Mouse (Mus musculus) intestine, embryonic 15.5 days (tissue): ENCODE measurements at regions not wholly inside any gene's neighbourhood (a gene's known extent, or its start where the extent isn't known, plus 50 kb on each side); places are given as distances from the start of the nearest gene placed in this dataset.

Experiments
- ATAC-seq: fragments of 200-750 bp; cut with Nextera tagmentation; 2 replicates; pipeline ENCODE4 v1.8.0; 2017; ENCODE audit warnings: moderate TSS enrichment, moderate library complexity
- H3K27ac ChIP-seq: fragments of 300-500 bp; sonication (generic); 2 replicates; pipeline ENCODE4 v1.5.1; 2015; ENCODE audit warnings: mild to moderate bottlenecking, inconsistent platforms
- H3K27me3 ChIP-seq: fragments of 300-500 bp; sonication (generic); replicated peaks from 2 replicates; pipeline ENCODE4 v1.6.1; 2015; ENCODE audit warnings: inconsistent platforms
- H3K36me3 ChIP-seq: fragments of 300-500 bp; sonication (generic); 2 replicates; pipeline ENCODE4 v1.6.1; 2015; ENCODE audit warnings: inconsistent platforms
- H3K4me1 ChIP-seq: fragments of 300-500 bp; sonication (generic); replicated peaks from 2 replicates; pipeline ENCODE4 v1.6.1; 2015; ENCODE audit warnings: inconsistent platforms
- H3K4me2 ChIP-seq: fragments of 300-500 bp; sonication (generic); replicated peaks from 2 replicates; pipeline ENCODE4 v1.6.1; 2015; ENCODE audit warnings: mild to moderate bottlenecking, inconsistent platforms
- H3K4me3 ChIP-seq: fragments of 300-500 bp; sonication (generic); replicated peaks from 2 replicates; pipeline ENCODE4 v1.5.1; 2015; ENCODE audit warnings: inconsistent platforms
- H3K9ac ChIP-seq: fragments of 300-500 bp; sonication (generic); 2 replicates; pipeline ENCODE4 v1.6.1; 2015; ENCODE audit warnings: inconsistent platforms
- H3K9me3 ChIP-seq: fragments of 300-500 bp; sonication (generic); 2 replicates; pipeline ENCODE4 v1.6.1; 2016; ENCODE audit warnings: inconsistent platforms
- WGBS: fragments of 180-500 bp; shearing (Covaris S2); methylation state at CpG from one replicate; pipeline ENCODE4 v1.1.7; 2015; 5-methylcytosine and 5-hydroxymethylcytosine counted together

GRCm38 (mm10) chr8:30587508-30587907 lies 2841.0 kb upstream of the 5930422O12Rik start:
- WGBS, result 61% methylated on average over 5 of the region's 5 CpGs
- H3K9ac ChIP-seq, result no peak overlapping the region
- no peak overlapping the region for H3K4me3 ChIP-seq
- H3K27ac ChIP-seq, result no peak overlapping the region
- H3K4me1 ChIP-seq, result no peaks in the 10 kb centered on the region
- ATAC-seq, result peak; percentile 94
- H3K4me2 ChIP-seq, result no peak overlapping the region
- no peaks in the 10 kb centered on the region for H3K36me3 ChIP-seq
- no peaks in the 10 kb centered on the region for H3K27me3 ChIP-seq
- no peaks in the 10 kb centered on the region for H3K9me3 ChIP-seq

DNA sequence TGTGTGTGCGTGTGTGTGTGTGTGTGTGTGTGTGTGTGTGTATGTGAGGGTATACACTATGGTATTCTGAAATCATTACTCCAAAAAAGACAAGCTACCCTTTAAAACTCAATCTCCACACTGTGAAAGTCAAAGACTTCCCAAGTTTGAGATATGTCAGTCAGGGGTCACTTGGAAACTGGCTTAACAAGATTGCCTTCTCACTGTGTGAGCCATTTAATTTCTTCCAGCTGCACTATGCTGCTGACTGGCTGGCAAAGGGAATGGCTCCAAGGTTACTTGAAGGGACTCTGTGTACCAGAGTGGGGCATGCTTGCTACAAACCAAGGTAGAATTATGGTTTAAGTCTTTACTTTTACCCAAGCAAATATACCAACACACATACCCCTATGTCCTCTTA lies 2826.1 kb upstream of the 5930422O12Rik start:
- Histone ChIP-seq H3K4me2 (no peak overlapping the region), H3K4me1 (no peaks in the 10 kb centered on the region), H3K4me3 (no peak overlapping the region), H3K36me3 (no peaks in the 10 kb centered on the region), H3K27me3 (no peaks in the 10 kb centered on the region), H3K9ac (no peak overlapping the region), H3K27ac (no peak overlapping the region), H3K9me3 (no peaks in the 10 kb centered on the region)
- no CpG with 5 or more reads among the region's 1 CpGs for WGBS
- no peak for ATAC-seq

DNA sequence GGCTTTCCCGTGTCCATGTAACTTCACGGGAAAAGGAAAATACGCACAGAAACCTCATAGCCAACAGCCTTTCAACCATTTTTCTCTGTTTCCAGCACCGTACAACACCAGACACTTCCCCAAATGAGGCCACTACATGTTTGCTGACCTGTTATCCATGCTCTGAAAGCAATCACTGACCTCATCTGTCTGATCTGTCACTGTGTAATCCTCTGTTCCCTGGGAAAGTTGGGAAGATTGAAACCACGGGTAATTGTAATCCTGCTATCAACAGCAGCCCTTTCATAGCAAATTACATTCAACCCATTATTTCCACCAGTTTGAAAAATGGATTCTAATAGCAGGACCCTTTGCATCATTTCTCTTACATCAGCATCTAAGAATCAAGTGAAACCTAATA lies 2798.2 kb upstream of the 5930422O12Rik start:
- Histone ChIP-seq H3K36me3 (no peaks in the 10 kb centered on the region), H3K4me1 (no peaks in the 10 kb centered on the region), H3K4me3 (no peak overlapping the region), H3K27me3 (no peaks in the 10 kb centered on the region), H3K4me2 (no peak overlapping the region), H3K27ac (no peak overlapping the region), H3K9me3 (no peaks in the 10 kb centered on the region), H3K9ac (no peak overlapping the region)
- WGBS, result 58% methylated on average over 5 of the region's 5 CpGs
- no peak for ATAC-seq

DNA sequence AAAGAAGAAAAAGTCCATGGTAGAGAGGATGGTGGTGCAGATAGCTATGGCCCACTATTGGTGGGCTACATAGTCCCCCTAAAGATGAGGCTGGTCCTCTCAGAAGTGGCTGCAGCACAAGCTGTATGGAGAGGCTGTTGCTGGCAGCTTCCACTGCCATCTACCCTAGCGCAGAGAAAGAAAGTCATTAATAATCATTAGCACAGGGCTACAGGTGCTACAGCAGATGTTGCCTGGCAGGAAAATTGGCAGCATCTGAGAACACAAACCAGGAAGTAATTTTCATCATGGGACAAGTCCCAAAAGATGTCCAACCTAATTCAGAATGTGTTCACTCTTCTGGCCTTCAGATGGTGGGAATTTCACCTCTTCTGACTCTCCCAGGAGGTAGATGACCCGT lies 2791.7 kb upstream of the 5930422O12Rik start:
- H3K4me3 ChIP-seq, result no peak overlapping the region
- H3K9ac ChIP-seq, result no peak overlapping the region
- WGBS, result 84% methylated on average over 2 of the region's 2 CpGs

GRCm38 (mm10) chr8:30642866-30643690 lies 2785.4 kb upstream of the 5930422O12Rik start:
- ATAC-seq, result no peak
- Histone ChIP-seq H3K4me2 (no peak overlapping the region), H3K27me3 (no peaks in the 10 kb centered on the region), H3K4me3 (no peak overlapping the region), H3K9me3 (no peaks in the 10 kb centered on the region), H3K9ac (no peak overlapping the region), H3K27ac (no peak overlapping the region), H3K36me3 (no peaks in the 10 kb centered on the region), H3K4me1 (no peaks in the 10 kb centered on the region)
- 69% methylated on average over 3 of the region's 3 CpGs for WGBS

More for the DNA sequence above, 2791.7 kb upstream of the 5930422O12Rik start:
- H3K36me3 ChIP-seq, result no peaks in the 10 kb centered on the region
- H3K4me2 ChIP-seq, result no peak overlapping the region
- no peak for ATAC-seq
- no peaks in the 10 kb centered on the region for H3K4me1 ChIP-seq
- no peaks in the 10 kb centered on the region for H3K27me3 ChIP-seq
- no peak overlapping the region for H3K27ac ChIP-seq
- H3K9me3 ChIP-seq, result no peaks in the 10 kb centered on the region

- Histone ChIP-seq H3K4me1 (no peaks in the 10 kb centered on the region), H3K27me3 (no peaks in the 10 kb centered on the region), H3K4me3 (no peak overlapping the region), H3K4me2 (no peak overlapping the region), H3K27ac (no peak overlapping the region), H3K9me3 (no peaks in the 10 kb centered on the region), H3K36me3 (no peaks in the 10 kb centered on the region), H3K9ac (no peak overlapping the region)
- no peak for ATAC-seq
These were observed 2780.0 kb upstream of the 5930422O12Rik start for GRCm38 (mm10) chr8:30648497-30648896.

DNA sequence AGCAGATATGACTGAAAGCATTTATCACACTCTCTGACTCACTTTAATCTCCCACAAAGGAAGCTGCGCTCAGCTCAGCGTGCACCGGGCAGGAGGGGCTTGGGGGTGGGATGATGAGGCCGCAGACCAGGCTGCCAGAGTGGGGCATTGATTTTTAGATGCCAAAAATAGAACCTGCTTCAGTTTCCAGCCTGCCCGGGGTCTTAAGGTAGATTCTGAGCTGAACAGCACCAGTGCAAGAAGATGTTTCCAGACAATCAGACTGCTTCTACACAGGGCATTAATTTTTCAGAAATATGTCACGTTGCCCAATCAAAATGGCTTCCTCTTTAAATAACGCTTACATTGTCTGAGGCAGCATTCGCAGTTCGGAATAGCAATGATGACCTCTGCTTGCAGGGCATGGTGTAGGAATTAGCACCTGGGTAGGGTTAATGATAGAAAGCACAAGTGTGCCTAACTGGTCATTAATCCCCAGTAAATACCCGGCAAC lies 2772.7 kb upstream of the 5930422O12Rik start:
- Histone ChIP-seq H3K36me3 (no peaks in the 10 kb centered on the region), H3K4me2 (no peak overlapping the region), H3K4me3 (no peak overlapping the region), H3K4me1 (no peaks in the 10 kb centered on the region), H3K9ac (no peak overlapping the region), H3K9me3 (no peaks in the 10 kb centered on the region), H3K27ac (no peak overlapping the region), H3K27me3 (no peaks in the 10 kb centered on the region)
- ATAC-seq, result no peak
- WGBS, result 66% methylated on average over 10 of the region's 10 CpGs

GRCm38 (mm10) chr8:30661261-30661660 lies 2767.2 kb upstream of the 5930422O12Rik start:
- no peak overlapping the region for H3K4me2 ChIP-seq
- H3K4me3 ChIP-seq, result no peak overlapping the region
- ATAC-seq, result no peak
- no peak overlapping the region for H3K9ac ChIP-seq
- no peaks in the 10 kb centered on the region for H3K4me1 ChIP-seq
- H3K27ac ChIP-seq, result no peak overlapping the region
- WGBS, result 60% methylated on average over 2 of the region's 2 CpGs
- H3K36me3 ChIP-seq, result no peaks in the 10 kb centered on the region
- no peaks in the 10 kb centered on the region for H3K27me3 ChIP-seq
- no peaks in the 10 kb centered on the region for H3K9me3 ChIP-seq

GRCm38 (mm10) chr8:30669451-30669850 lies 2759.1 kb upstream of the 5930422O12Rik start:
- Histone ChIP-seq H3K9me3 (no peaks in the 10 kb centered on the region), H3K4me1 (no peaks in the 10 kb centered on the region), H3K27ac (no peak overlapping the region), H3K36me3 (no peaks in the 10 kb centered on the region), H3K4me2 (no peak overlapping the region), H3K4me3 (no peak overlapping the region), H3K9ac (no peak overlapping the region), H3K27me3 (no peaks in the 10 kb centered on the region)
- no peak for ATAC-seq
- 71% methylated on average over 4 of the region's 4 CpGs for WGBS

DNA sequence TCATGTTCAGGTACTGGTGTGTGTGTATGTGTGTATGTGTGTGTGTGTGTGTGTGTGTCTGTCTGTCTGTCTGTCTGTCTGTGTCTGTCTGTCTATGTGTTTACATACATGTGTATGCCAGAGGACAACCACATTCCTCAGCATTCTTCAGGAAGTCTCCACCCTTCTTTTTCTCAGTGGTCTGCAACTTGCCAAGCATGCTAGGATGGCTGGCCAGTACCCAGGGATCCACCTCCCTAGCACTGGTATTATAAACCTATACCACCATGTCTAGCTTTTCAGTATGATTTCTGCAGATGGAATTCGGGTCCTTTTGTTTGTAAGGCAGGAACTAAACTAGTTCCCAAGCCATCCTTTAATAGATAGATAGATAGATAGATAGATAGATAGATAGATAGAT lies 2751.1 kb upstream of the 5930422O12Rik start:
- no peak overlapping the region for H3K9ac ChIP-seq
- ATAC-seq, result no peak
- no peaks in the 10 kb centered on the region for H3K36me3 ChIP-seq
- H3K4me3 ChIP-seq, result no peak overlapping the region
- no peaks in the 10 kb centered on the region for H3K9me3 ChIP-seq
- H3K4me2 ChIP-seq, result no peak overlapping the region
- no peak overlapping the region for H3K27ac ChIP-seq
- WGBS, result 85% methylated on average over 1 of the region's 1 CpGs
- H3K4me1 ChIP-seq, result no peaks in the 10 kb centered on the region
- no peaks in the 10 kb centered on the region for H3K27me3 ChIP-seq

- ATAC-seq, result no peak
- Histone ChIP-seq H3K4me1 (no peaks in the 10 kb centered on the region), H3K9ac (no peak overlapping the region), H3K27ac (no peak overlapping the region), H3K4me2 (no peak overlapping the region), H3K36me3 (no peaks in the 10 kb centered on the region), H3K4me3 (no peak overlapping the region), H3K9me3 (no peaks in the 10 kb centered on the region), H3K27me3 (no peaks in the 10 kb centered on the region)
- WGBS, result 62% methylated on average over 3 of the region's 3 CpGs
These were observed 2746.3 kb upstream of the 5930422O12Rik start for GRCm38 (mm10) chr8:30682169-30682568.

GRCm38 (mm10) chr8:30686539-30686938 lies 2742.0 kb upstream of the 5930422O12Rik start:
- no peak overlapping the region for H3K4me3 ChIP-seq
- no peaks in the 10 kb centered on the region for H3K36me3 ChIP-seq
- no peak overlapping the region for H3K9ac ChIP-seq
- ATAC-seq, result no peak
- WGBS, result 75% methylated on average over 3 of the region's 3 CpGs
- H3K4me2 ChIP-seq, result no peak overlapping the region
- no peaks in the 10 kb centered on the region for H3K4me1 ChIP-seq
- no peaks in the 10 kb centered on the region for H3K27me3 ChIP-seq
- no peaks in the 10 kb centered on the region for H3K9me3 ChIP-seq
- no peak overlapping the region for H3K27ac ChIP-seq

DNA sequence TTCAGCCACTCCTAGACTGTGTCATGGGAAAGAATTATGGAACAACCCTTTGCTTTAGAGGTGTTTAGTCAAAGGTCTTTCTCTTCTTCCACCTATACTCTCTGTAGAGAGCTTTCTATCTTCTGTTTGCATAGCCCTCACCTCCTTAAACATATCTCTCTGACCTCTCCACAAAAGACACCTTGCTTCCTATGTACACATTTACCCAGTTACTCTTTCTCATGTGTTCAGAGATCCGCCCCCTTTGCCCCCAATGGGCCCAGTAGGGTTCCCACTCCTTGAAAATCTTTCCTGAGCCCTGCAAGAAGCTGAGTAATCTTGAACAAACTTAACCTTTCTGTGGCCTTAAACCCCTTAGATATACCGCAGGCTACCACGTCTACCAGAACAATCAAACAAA lies 2734.4 kb upstream of the 5930422O12Rik start:
- no peak overlapping the region for H3K27ac ChIP-seq
- no peaks in the 10 kb centered on the region for H3K9me3 ChIP-seq
- no peak for ATAC-seq
- H3K36me3 ChIP-seq, result no peaks in the 10 kb centered on the region
- WGBS, result 62% methylated on average over 3 of the region's 3 CpGs
- H3K27me3 ChIP-seq, result no peaks in the 10 kb centered on the region
- no peak overlapping the region for H3K4me2 ChIP-seq
- H3K9ac ChIP-seq, result no peak overlapping the region
- H3K4me3 ChIP-seq, result no peak overlapping the region
- H3K4me1 ChIP-seq, result no peaks in the 10 kb centered on the region
